Mouse (Mus musculus): ENCODE results near the gene Gm5447.

GRCm38 (mm10) chr13:30978224-30978623, 4.2 kb downstream of the Gm5447 start:
- TF ChIP-seq EP300 (IDR thresholded peaks at IDR 0.05; ENCODE audit: insufficient read depth, low read depth, low read length) (no peak), CTCF (IDR thresholded peaks at IDR 0.05; ENCODE audit: low read depth, low read length) (no peak)
